Mouse (Mus musculus) T-helper 17 cell (primary cell): ENCODE measurements around the gene Zgrf1.

Experiments used
- in situ Hi-C, 2 experiments: fragments of 300-600 bp; cut with MboI, MseI; formaldehyde crosslinking; loops; 1 replicate in 1 of 2; 2 replicates in 1 of 2; pipeline ENCODE4 v1.15.1; 2025; ENCODE audit warnings: high pct_unique_total_duplicates in 2 of 2

Zgrf1 gene

GRCm38 (mm10) chr3:127554723-127555122, 1.4 kb downstream of the Zgrf1 start:
- in situ Hi-C loops: no loop called here

GRCm38 (mm10) chr3:127558201-127558600, 4.9 kb downstream of the Zgrf1 start:
- in situ Hi-C loops: no loop called here

GRCm38 (mm10) chr3:127562974-127563373, 9.7 kb downstream of the Zgrf1 start:
- in situ Hi-C loops: loop anchor here in 1 of 2 experiments (5.0 kb wide), 1 partner anchor 199 kb away; no protein-coding TSS in a partner anchor

GRCm38 (mm10) chr3:127565129-127565528, 11.8 kb downstream of the Zgrf1 start:
- in situ Hi-C loops: loop anchor here in 1 of 2 experiments (5.0 kb wide), 1 partner anchor 948 kb away; no protein-coding TSS in a partner anchor

GRCm38 (mm10) chr3:127572557-127572956, 19.3 kb downstream of the Zgrf1 start:
- in situ Hi-C loops: no loop called here

GRCm38 (mm10) chr3:127597136-127597535, 43.8 kb downstream of the Zgrf1 start:
- in situ Hi-C loops: no loop called here

GRCm38 (mm10) chr3:127608109-127608508, 54.8 kb downstream of the Zgrf1 start:
- in situ Hi-C loops: no loop called here

GRCm38 (mm10) chr3:127625296-127625695, 72.0 kb downstream of the Zgrf1 start:
- in situ Hi-C loops: loop anchor here in 1 of 2 experiments (5.0 to 25.0 kb wide), 2 partner anchors 137 to 1587 kb away; no protein-coding TSS in a partner anchor

- in situ Hi-C loops: loop anchor here in 1 of 2 experiments (5.0 to 25.0 kb wide), 2 partner anchors 136 to 1586 kb away; no protein-coding TSS in a partner anchor
These were observed 72.6 kb downstream of the Zgrf1 start for GRCm38 (mm10) chr3:127625701-127626399.

- in situ Hi-C loops: loop anchor here in 1 of 2 experiments (5.0 to 25.0 kb wide), 2 partner anchors 136 to 1586 kb away; no protein-coding TSS in a partner anchor
These were observed 73.2 kb downstream of the Zgrf1 start for GRCm38 (mm10) chr3:127626524-127626923.

GRCm38 (mm10) chr3:127627151-127627955, 74.1 kb downstream of the Zgrf1 start:
- in situ Hi-C loops: loop anchor here in 1 of 2 experiments (5.0 to 25.0 kb wide), 2 partner anchors 135 to 1585 kb away; no protein-coding TSS in a partner anchor

GRCm38 (mm10) chr3:127627956-127628310, 74.6 kb downstream of the Zgrf1 start:
- in situ Hi-C loops: loop anchor here in 1 of 2 experiments (5.0 to 25.0 kb wide), 2 partner anchors 134 to 1584 kb away; no protein-coding TSS in a partner anchor

GRCm38 (mm10) chr3:127628311-127629184, 75.3 kb downstream of the Zgrf1 start:
- in situ Hi-C loops: loop anchor here in 1 of 2 experiments (5.0 to 25.0 kb wide), 2 partner anchors 134 to 1584 kb away; no protein-coding TSS in a partner anchor

- in situ Hi-C loops: loop anchor here (5.0 to 25.0 kb wide), 3 partner anchors 132 to 1582 kb away; no protein-coding TSS in a partner anchor
These were observed 76.9 kb downstream of the Zgrf1 start for GRCm38 (mm10) chr3:127630190-127630589.

- in situ Hi-C loops: loop anchor here (5.0 to 25.0 kb wide), 3 partner anchors 131 to 1581 kb away; no protein-coding TSS in a partner anchor
These were observed 77.6 kb downstream of the Zgrf1 start for GRCm38 (mm10) chr3:127630735-127631372.

GRCm38 (mm10) chr3:127631582-127631981, 78.3 kb downstream of the Zgrf1 start:
- in situ Hi-C loops: loop anchor here (5.0 to 25.0 kb wide), 3 partner anchors 131 to 1581 kb away; no protein-coding TSS in a partner anchor

- in situ Hi-C loops: loop anchor here (5.0 to 25.0 kb wide), 3 partner anchors 130 to 1580 kb away; no protein-coding TSS in a partner anchor
These were observed 79.2 kb downstream of the Zgrf1 start for GRCm38 (mm10) chr3:127632531-127632930.

GRCm38 (mm10) chr3:127633080-127634032, 80.1 kb downstream of the Zgrf1 start, which contains the start of gene Neurog2:
TSS of gene Neurog2 (plus strand) at chr3:127633135.
- in situ Hi-C loops: loop anchor here (5.0 to 25.0 kb wide), 3 partner anchors 129 to 1579 kb away; no protein-coding TSS in a partner anchor
